Mouse (Mus musculus) left cerebral cortex, postnatal 14 days (tissue): ENCODE data around the gene Tead4. TPM values are rescaled to one million over a fixed set of nuclear protein-coding genes. Genes with fewer than 3 reads are reported as not detected.

Experiments used
- DNase-seq, 2 experiments: peaks; one replicate each; pipeline ENCODE4 v3.0.0; 2021 to 2022; ENCODE audit warnings: low spot score in 2 of 2, mixed read lengths in 1 of 2
- intact Hi-C: fragments of 180-260 bp; cut with DNase I; formaldehyde crosslinking; loops from one replicate; pipeline ENCODE4 v1.15.1; 2025
- total RNA-seq, 2 experiments: library from RNA; stranded (reverse); gene quantifications; 2 replicates each; pipeline ENCODE4 v1.2.3; 2021

The Tead4 gene
- total RNA-seq, 2 experiments from 2014 or later = 0.82 to 1.6 TPM

DNA sequence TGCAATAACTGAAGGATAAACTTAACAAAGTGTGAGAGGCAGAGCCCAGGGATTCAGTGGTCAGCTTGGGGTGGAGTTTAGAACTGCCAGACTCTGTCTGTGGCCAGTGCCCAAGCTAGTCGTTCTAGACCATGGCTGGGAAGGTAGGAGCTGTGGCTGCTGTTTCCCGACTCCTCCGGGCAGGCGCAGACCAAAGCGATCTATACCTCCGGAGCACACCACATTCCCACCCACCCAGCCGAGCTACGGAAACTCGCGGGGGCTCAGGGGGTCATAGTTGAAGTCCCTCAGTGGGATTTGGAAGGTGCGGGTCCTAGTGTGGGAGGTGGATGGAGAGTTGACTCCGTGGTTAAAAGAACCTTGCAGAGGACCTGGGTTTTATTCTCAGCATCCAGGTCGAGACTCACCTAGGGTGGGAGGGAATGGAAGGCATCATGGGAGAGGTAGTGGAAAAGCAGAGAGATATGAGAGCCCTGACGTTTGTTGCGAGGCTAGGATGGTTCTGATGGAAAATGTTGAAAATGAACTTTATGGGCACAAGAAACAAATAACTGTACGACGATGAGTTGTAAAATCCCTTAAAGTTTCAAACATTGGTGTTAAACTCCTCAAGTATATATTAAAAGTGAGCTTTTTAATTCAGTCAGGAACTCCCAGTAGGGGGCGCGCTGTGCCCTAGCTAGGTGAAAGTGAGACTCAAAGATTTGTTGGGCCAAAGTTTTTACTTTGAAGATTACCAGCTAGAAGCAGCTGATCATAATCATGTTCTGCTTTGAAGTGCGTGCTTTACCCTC, 99.6 kb downstream of the Tead4 start:
- peak; percentile 83 for DNase-seq
- intact Hi-C loops = no loop called here

DNA sequence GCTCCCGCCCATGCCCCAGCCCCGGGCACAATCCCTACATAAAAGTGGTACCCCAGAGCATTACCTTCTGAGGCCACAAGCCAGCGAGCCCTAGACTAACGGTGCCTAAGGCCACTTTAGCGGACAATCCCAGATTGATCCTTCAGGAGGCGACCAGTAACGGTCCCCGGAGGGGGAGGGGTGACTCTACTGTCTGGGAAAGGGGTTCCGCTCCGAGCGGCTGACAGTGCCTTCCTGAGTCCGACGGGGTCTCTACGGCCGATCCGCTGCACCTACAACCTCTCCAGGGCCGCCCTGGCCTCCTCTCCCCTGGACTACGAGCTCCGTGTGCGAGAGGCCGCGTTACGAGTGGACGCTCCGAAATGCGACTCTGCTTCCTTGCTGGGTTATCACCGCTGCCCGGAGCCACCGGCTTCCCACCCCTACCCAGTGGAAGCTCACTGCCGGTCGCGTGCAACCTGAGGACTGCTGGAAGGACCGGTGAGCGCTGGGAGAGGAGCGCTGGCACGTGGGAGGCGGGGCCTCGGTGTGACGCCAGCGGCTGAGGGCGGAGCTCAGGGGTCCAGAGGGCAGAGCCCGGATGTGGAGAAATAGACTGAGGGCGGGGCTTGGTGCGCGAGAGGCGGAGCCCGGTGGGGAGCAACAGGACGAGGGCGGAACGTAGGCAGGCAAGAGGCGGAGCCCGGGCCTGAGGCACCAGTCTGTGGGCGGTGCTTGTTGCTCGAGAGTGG, 100.3 kb downstream of the Tead4 start:
- peak; percentile 97 to 98 for DNase-seq
- intact Hi-C loops = no loop called here

DNA sequence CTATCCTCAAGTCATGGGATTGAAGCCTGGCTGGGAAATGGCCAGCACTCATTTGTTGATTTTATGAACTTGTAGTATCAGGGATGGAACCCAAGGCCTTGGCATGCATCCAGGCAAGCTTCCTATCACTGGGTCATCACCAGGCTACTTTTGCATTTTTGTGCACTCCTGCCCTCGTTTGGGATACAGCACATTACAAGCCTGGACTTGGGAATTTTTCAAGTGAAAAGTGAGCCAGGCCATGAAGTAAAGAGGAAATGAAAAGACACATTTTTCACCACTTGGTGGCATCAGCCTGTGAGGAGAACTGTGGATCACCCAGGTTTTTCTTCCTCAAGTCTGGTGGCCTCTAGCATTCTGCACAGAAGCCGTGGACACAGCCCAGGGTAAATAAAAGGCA, 117.1 kb downstream of the Tead4 start:
- no peak for DNase-seq
- intact Hi-C loops = no loop called here

DNA sequence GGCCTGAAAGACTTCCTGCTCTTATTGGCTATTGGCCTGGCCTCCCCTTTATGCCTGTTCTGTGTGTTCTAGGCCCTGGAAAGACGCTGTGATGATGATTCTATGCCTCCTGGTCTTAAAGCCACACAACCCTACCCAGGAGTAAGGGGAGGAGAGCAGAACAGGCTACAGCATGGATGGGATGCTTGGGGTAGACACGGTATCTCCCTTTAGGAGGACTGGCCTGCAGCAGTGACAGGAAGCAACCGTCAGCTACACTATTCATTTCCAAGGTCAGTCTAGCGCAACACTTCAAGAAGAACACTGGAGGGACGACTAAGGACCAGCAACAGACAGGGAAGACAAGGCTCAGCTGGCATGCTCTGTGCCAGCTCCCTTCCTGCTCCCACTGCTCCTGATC, 119.4 kb downstream of the Tead4 start:
- no peak for DNase-seq
- intact Hi-C loops = no loop called here

DNA sequence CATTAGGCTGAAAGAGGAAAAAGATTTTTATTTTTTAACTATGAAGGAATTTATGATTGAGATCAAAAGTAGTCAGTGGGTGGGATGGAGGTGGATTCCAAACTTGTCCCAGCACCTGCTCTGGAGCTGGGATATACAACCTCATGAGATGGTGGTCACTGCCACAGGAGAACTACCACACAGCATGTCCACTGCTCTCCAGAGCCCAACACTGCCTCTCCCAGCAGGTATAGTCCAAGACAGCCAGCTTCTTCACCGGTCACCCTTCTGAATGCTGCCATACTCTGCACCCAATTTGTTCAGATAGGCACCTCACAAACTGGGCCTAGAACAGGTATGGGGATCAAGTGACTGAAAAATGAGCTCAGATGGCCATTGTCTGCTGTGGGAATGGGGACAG, 121.0 kb downstream of the Tead4 start:
- DNase-seq = no peak
- intact Hi-C loops = no loop called here

DNA sequence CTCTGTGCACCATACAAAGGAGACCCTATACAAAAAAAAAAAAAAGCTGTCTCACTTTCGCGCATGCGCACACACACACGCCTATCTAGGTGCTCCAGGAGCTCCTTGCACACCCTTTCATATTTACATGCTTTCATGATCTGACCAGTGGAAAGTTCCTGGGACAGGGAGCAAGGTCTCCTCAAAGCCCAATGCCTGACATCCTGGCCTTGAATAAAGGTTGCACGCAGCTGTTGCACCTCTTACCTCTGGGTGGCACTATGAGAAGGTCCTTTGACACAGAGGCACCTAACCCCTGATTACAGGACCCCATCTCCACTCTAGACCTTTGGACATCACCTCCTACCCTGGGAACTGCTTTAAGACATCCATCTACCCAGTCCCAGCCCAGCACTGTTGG, 121.4 kb downstream of the Tead4 start:
- intact Hi-C loops = no loop called here
- DNase-seq = no peak

DNA sequence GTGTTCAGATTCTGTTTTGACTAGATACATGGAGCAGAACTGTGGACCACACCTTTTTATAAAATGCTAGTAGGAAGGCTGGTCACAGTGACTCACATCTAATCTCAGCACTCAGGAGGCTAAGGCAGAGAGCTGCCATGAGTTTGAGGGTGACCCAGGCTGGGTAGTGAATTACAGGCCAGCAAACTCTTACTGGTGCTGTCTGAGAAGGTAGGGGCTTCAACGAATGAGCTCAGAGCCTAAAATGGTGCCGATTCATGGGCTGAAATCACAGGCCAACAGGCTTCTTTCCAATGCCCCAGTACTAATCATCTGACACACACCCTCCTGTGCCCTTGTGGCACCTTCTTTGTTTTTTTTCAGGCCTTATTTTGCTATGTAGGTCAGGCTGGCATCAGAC, 121.9 kb downstream of the Tead4 start:
- intact Hi-C loops = no loop called here
- DNase-seq = no peak

Other genes starting within 250 kb of the Tead4 start
- 10 to 100 TPM; 71.3 to 77.5 TPM for gene Tspan9, start 157.2 kb downstream of the Tead4 start, total RNA-seq
- 10 to 100 TPM; 17.6 to 18.4 TPM for gene Tulp3, start 55.0 kb upstream of the Tead4 start, total RNA-seq
- 10 to 100 TPM; 16.3 to 18.2 TPM for gene Rhno1, start 62.1 kb upstream of the Tead4 start, total RNA-seq
- gene Foxm1, start 62.1 kb upstream of the Tead4 start, total RNA-seq = 1 to 10 TPM; 2.0 to 2.1 TPM
- under 1 TPM in 1 of 2 experiments, not detected in 1; 0.63 TPM for gene Tex52, start 74.6 kb upstream of the Tead4 start, total RNA-seq
- not detected for gene Gm44596, start 74.7 kb upstream of the Tead4 start, total RNA-seq
- gene Nrip2, start 98.5 kb upstream of the Tead4 start, total RNA-seq = 1 to 10 TPM; 7.8 to 8.0 TPM
- gene Itfg2, start 124.1 kb upstream of the Tead4 start, total RNA-seq = 10 to 100 TPM; 17.5 to 24.4 TPM
- gene Fkbp4, start 137.9 kb upstream of the Tead4 start, total RNA-seq = 100 to 1,000 TPM; 112 TPM
- gene Pzp, start 225.9 kb upstream of the Tead4 start, total RNA-seq = under 1 TPM in 1 of 2 experiments, not detected in 1; 0.09 TPM